Mouse (Mus musculus): Measurements from ENCODE around the gene Med24. TPM values are rescaled to one million over a fixed set of nuclear protein-coding genes. Genes with fewer than 3 reads are reported as not detected.
"Not testable (repeated sequence)": the region's sequence is repeated elsewhere in the genome, so short reads cannot be mapped to it uniquely, and the experiment has no call there.

Med24 gene
- polyA plus RNA-seq, 1 experiment from 2014 or later: 52.3 TPM

- Histone ChIP-seq H3K9me3 (ENCODE audit: control insufficient read depth, low read length) (no peaks in the 10 kb centered on the region), H3K4me1 (ENCODE audit: control insufficient read depth, insufficient read depth, low read length) (no peaks in the 10 kb centered on the region), H3K36me3 (ENCODE audit: control insufficient read depth, insufficient read depth, low read length) (no peaks in the 10 kb centered on the region), H3K27ac (ENCODE audit: low read depth, low read length) (no peak within 1 kb of the TSS), H3K9ac (replicated peaks; ENCODE audit: low read depth, low read length) (no peak within 1 kb of the TSS), H3K27me3 (ENCODE audit: control insufficient read depth, insufficient read depth, low read length) (no peaks in the 10 kb centered on the region), H3K4me2 (ENCODE audit: low read depth, low read length) (no peak within 1 kb of the TSS), H3K4me3 (ENCODE audit: low read depth, low read length) (no peak within 1 kb of the TSS)
- WGBS: 27% methylated on average over 4 of the region's 4 CpGs
- no peak for ATAC-seq (ENCODE audit: low read depth)
Measured at GRCm38 (mm10) chr11:98664091-98664490, 65.1 kb downstream of the Med24 start, which contains the start of gene Gsdma. Gsdma (plus strand) TSS chr11:98664351.

DNA sequence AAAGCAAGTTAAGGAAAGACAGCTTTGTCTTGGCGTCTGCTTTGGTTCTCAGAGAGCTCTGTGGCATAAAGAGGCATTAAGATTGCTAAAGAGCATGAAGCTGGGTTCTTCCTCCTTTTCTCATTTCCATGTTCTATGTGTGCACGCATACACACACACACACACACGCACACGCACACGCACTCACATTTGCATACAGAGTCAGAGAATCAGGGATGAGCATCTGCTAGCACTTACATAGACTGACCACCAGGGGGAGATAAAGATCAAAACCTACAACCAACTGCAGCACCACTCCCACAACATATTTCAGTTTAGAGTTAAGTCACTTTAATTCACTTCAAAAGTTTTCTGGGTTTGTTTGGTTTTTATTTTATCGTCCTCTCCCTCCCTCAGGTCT is 68.7 kb downstream of the Med24 start:
- Histone ChIP-seq H3K4me2 (ENCODE audit: low read depth, low read length) (no peak overlapping the region), H3K4me3 (ENCODE audit: low read depth, low read length) (no peak overlapping the region), H3K27me3 (ENCODE audit: control insufficient read depth, insufficient read depth, low read length) (no peaks in the 10 kb centered on the region), H3K4me1 (ENCODE audit: control insufficient read depth, insufficient read depth, low read length) (no peaks in the 10 kb centered on the region), H3K36me3 (ENCODE audit: control insufficient read depth, insufficient read depth, low read length) (no peaks in the 10 kb centered on the region), H3K9ac (replicated peaks; ENCODE audit: low read depth, low read length) (no peak overlapping the region), H3K9me3 (ENCODE audit: control insufficient read depth, low read length) (no peaks in the 10 kb centered on the region), H3K27ac (ENCODE audit: low read depth, low read length) (no peak overlapping the region)
- ATAC-seq (ENCODE audit: low read depth): 0 out of 2 replicates have a peak, but pooled peaks have one; percentile 46
- 5% methylated on average over 6 of the region's 6 CpGs for WGBS

- ATAC-seq (ENCODE audit: low read depth); H3K36me3 ChIP-seq (ENCODE audit: control insufficient read depth, insufficient read depth, low read length); H3K9me3 ChIP-seq (ENCODE audit: control insufficient read depth, low read length); H3K27ac ChIP-seq (ENCODE audit: low read depth, low read length); H3K4me2 ChIP-seq (ENCODE audit: low read depth, low read length); H3K4me3 ChIP-seq (ENCODE audit: low read depth, low read length); H3K27me3 ChIP-seq (ENCODE audit: control insufficient read depth, insufficient read depth, low read length); H3K9ac ChIP-seq (replicated peaks; ENCODE audit: low read depth, low read length); H3K4me1 ChIP-seq (ENCODE audit: control insufficient read depth, insufficient read depth, low read length): not testable (repeated sequence)
- 14% methylated on average over 7 of the region's 7 CpGs for WGBS
Measured at GRCm38 (mm10) chr11:98655076-98655475, 74.2 kb downstream of the Med24 start.

Other genes with a start within 250 kb of the Med24 start
- gene Ikzf3, start 183.4 kb downstream of the Med24 start, polyA plus RNA-seq (2014; fragmentation: Nextera tagmentation; extraction: Ambion mirVana): 0.20 and 0.22 TPM in 2 replicates
- gene Zpbp2, start 178.3 kb downstream of the Med24 start, polyA plus RNA-seq (2014; fragmentation: Nextera tagmentation; extraction: Ambion mirVana): not detected in 2 replicates
- 14.5 and 16.2 TPM in 2 replicates for gene Ormdl3, start 142.1 kb downstream of the Med24 start, polyA plus RNA-seq (2014; fragmentation: Nextera tagmentation; extraction: Ambion mirVana)
- not detected in 2 replicates for gene Lrrc3c, start 131.1 kb downstream of the Med24 start, polyA plus RNA-seq (2014; fragmentation: Nextera tagmentation; extraction: Ambion mirVana)
- 0.37 and 0.76 TPM in 2 replicates for gene Gm12355, start 103.8 kb downstream of the Med24 start, polyA plus RNA-seq (2014; fragmentation: Nextera tagmentation; extraction: Ambion mirVana)
- gene Gsdma3, start 103.1 kb downstream of the Med24 start, polyA plus RNA-seq (2014; fragmentation: Nextera tagmentation; extraction: Ambion mirVana): not detected in 2 replicates
- not detected in 2 replicates for gene Gsdma2, start 82.7 kb downstream of the Med24 start, polyA plus RNA-seq (2014; fragmentation: Nextera tagmentation; extraction: Ambion mirVana)
- not detected in 2 replicates for gene Gsdma, start 65.1 kb downstream of the Med24 start, polyA plus RNA-seq (2014; fragmentation: Nextera tagmentation; extraction: Ambion mirVana)
- 117 and 124 TPM in 2 replicates for gene Psmd3, start 46.9 kb downstream of the Med24 start, polyA plus RNA-seq (2014; fragmentation: Nextera tagmentation; extraction: Ambion mirVana)
- not detected in 2 replicates for gene Csf3, start 28.2 kb downstream of the Med24 start, polyA plus RNA-seq (2014; fragmentation: Nextera tagmentation; extraction: Ambion mirVana)
- gene Thra, start 11.2 kb upstream of the Med24 start, polyA plus RNA-seq (2014; fragmentation: Nextera tagmentation; extraction: Ambion mirVana): 148 and 186 TPM in 2 replicates
- gene Nr1d1, start 45.9 kb upstream of the Med24 start, polyA plus RNA-seq (2014; fragmentation: Nextera tagmentation; extraction: Ambion mirVana): 3.8 and 3.9 TPM in 2 replicates
- gene Msl1, start 66.1 kb upstream of the Med24 start, polyA plus RNA-seq (2014; fragmentation: Nextera tagmentation; extraction: Ambion mirVana): 24.2 and 26.9 TPM in 2 replicates
- 47.9 and 54.1 TPM in 2 replicates for gene Casc3, start 75.5 kb upstream of the Med24 start, polyA plus RNA-seq (2014; fragmentation: Nextera tagmentation; extraction: Ambion mirVana)
- 13.9 and 18.6 TPM in 2 replicates for gene Rapgefl1, start 107.3 kb upstream of the Med24 start, polyA plus RNA-seq (2014; fragmentation: Nextera tagmentation; extraction: Ambion mirVana)
- 5.2 and 5.7 TPM in 2 replicates for gene Wipf2, start 134.2 kb upstream of the Med24 start, polyA plus RNA-seq (2014; fragmentation: Nextera tagmentation; extraction: Ambion mirVana)
- gene Cdc6, start 178.4 kb upstream of the Med24 start, polyA plus RNA-seq (2014; fragmentation: Nextera tagmentation; extraction: Ambion mirVana): 2.1 and 2.8 TPM in 2 replicates
- gene Rara, start 198.4 kb upstream of the Med24 start, polyA plus RNA-seq (2014; fragmentation: Nextera tagmentation; extraction: Ambion mirVana): 22.1 and 22.3 TPM in 2 replicates

Measured in neural tube, embryonic 14.5 days (tissue).